Mouse (Mus musculus) adrenal gland, postnatal 4 days (tissue): ENCODE results near the gene Hspa14. TPM values are rescaled to one million over a fixed set of nuclear protein-coding genes. Genes with fewer than 3 reads are reported as not detected.

Experiments used
- DNase-seq, 2 experiments: peaks; one replicate each; pipeline ENCODE4 v3.0.0; 2021 to 2022; ENCODE audit warnings: low spot score in 2 of 2, mixed read lengths in 2 of 2
- total RNA-seq, 2 experiments: library from RNA; stranded (reverse); gene quantifications; 2 replicates each; pipeline ENCODE4 v1.2.3; 2021

Gene Hspa14
- total RNA-seq, 2 experiments from 2014 or later = 59.5 to 61.7 TPM

DNA sequence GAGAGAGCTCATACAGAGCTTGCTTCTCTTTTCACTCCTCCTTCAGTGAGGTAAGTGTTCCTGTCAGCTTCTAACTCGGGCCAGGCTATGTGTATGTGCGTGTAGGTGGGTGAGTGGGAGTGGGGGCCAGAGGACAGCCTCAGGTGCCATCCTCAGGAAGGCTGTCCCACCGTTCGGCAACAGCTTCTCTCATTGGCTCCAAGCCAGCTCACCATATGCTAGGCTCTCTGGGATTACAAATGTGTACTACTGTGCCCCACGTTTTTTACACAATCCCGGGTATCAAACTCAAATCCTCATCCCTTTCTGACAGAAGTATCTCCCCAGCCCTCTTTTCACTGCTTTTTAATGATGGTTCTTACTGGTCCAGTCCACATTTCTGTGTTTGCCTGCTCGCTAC lies 68.4 kb downstream of the Hspa14 start:
- no peak for DNase-seq

Other genes starting within 250 kb of the Hspa14 start
- gene Nmt2, start 228.6 kb downstream of the Hspa14 start, total RNA-seq = 10 to 100 TPM; 66.8 to 72.4 TPM
- gene Rpp38, start 180.2 kb downstream of the Hspa14 start, total RNA-seq = 10 to 100 TPM; 10.8 to 10.9 TPM
- not detected for gene Acbd7, start 176.6 kb downstream of the Hspa14 start, total RNA-seq
- under 1 TPM in 1 of 2 experiments, not detected in 1; 0.20 TPM for gene Olah, start 115.6 kb downstream of the Hspa14 start, total RNA-seq
- gene Meig1, start 90.2 kb downstream of the Hspa14 start, total RNA-seq = 1 to 10 TPM in 1 of 2 experiments, under 1 TPM in 1; 0.67 to 2.3 TPM
- gene Dclre1c, start 88.7 kb downstream of the Hspa14 start, total RNA-seq = 10 to 100 TPM in 1 of 2 experiments, 1 to 10 TPM in 1; 8.7 to 12.2 TPM
- 1 to 10 TPM; 2.9 to 3.9 TPM for gene Suv39h2, start 37.8 kb downstream of the Hspa14 start, total RNA-seq
- 1 to 10 TPM; 4.8 to 5.7 TPM for gene Gm45902, start within 50 bp of the Hspa14 start, total RNA-seq
- gene Cdnf, start 216 bp upstream of the Hspa14 start, total RNA-seq = 1 to 10 TPM; 1.8 to 2.1 TPM
- 10 to 100 TPM; 23.6 to 36.7 TPM for gene Fam107b, start 57.7 kb upstream of the Hspa14 start, total RNA-seq